Mouse (Mus musculus) MEL (cell line): ENCODE measurements around the gene Olfr520.

Experiments
- BHLHE40 ChIP-seq: IDR thresholded peaks from 2 replicates; pipeline ENCODE4 v1.6.1; 2012; ENCODE audit warnings: low read depth, mild to moderate bottlenecking, inconsistent platforms, low read length, improper control_type of control experiment, borderline replicate concordance
- CHD2 ChIP-seq: IDR thresholded peaks from 2 replicates; pipeline ENCODE4 v1.6.1; 2011; ENCODE audit warnings: low read length, improper control_type of control experiment
- CTCF ChIP-seq, 3 experiments: IDR thresholded peaks in 2 of 3; conservative IDR thresholded peaks in 1 of 3; 2 replicates each; pipeline ENCODE4 v1.5.1; 2011 to 2012; ENCODE audit warnings: low read length in 3 of 3, low read depth in 2 of 3, mild to moderate bottlenecking in 2 of 3, improper control_type of control experiment in 1 of 3, inconsistent platforms in 1 of 3, mixed read lengths in 1 of 3, moderate library complexity in 1 of 3; ENCODE audit not compliant: control insufficient read depth in 1 of 3, insufficient read depth in 1 of 3, poor library complexity in 1 of 3, severe bottlenecking in 1 of 3
- ELF1 ChIP-seq: IDR thresholded peaks from 2 replicates; pipeline ENCODE4 v1.6.1; 2014; ENCODE audit warnings: low read depth, mild to moderate bottlenecking, inconsistent platforms, low read length, improper control_type of control experiment, moderate library complexity
- EP300 ChIP-seq, 2 experiments: IDR thresholded peaks; 2 replicates each; pipeline ENCODE4 v1.6.1; 2011; ENCODE audit warnings: improper control_type of control experiment in 2 of 2, low read length in 2 of 2, low read depth in 1 of 2, mild to moderate bottlenecking in 1 of 2
- HCFC1 ChIP-seq: IDR thresholded peaks from 2 replicates; pipeline ENCODE4 v1.6.1; 2012; ENCODE audit warnings: low read depth, mild to moderate bottlenecking, inconsistent platforms, low read length, improper control_type of control experiment, moderate library complexity
- MAFK ChIP-seq: IDR thresholded peaks from 2 replicates; pipeline ENCODE4 v1.6.1; 2011; ENCODE audit warnings: low read depth, mild to moderate bottlenecking, low read length, improper control_type of control experiment, borderline replicate concordance
- RAD21 ChIP-seq: IDR thresholded peaks from 2 replicates; pipeline ENCODE4 v1.6.1; 2011; ENCODE audit warnings: mild to moderate bottlenecking, low read depth, low read length, improper control_type of control experiment
- SMC3 ChIP-seq: IDR thresholded peaks from 2 replicates; pipeline ENCODE4 v1.6.1; 2011; ENCODE audit warnings: low read depth, low read length, improper control_type of control experiment
- ZC3H11A ChIP-seq: IDR thresholded peaks from 2 replicates; pipeline ENCODE4 v1.6.1; 2012; ENCODE audit warnings: low read depth, mild to moderate bottlenecking, inconsistent platforms, low read length, improper control_type of control experiment
- ZMIZ1 ChIP-seq: IDR thresholded peaks from 2 replicates; pipeline ENCODE4 v1.6.1; 2012; ENCODE audit warnings: low read depth, mild to moderate bottlenecking, inconsistent platforms, low read length, improper control_type of control experiment, moderate library complexity
- ZNF384 ChIP-seq: IDR thresholded peaks from 2 replicates; pipeline ENCODE4 v1.6.1; 2012; ENCODE audit warnings: low read depth, mild to moderate bottlenecking, inconsistent platforms, low read length, improper control_type of control experiment

- TF ChIP-seq CTCF (IDR thresholded peaks at IDR 0.05 in 2 of 3, conservative IDR thresholded peaks at IDR 0.05 in 1 of 3; ENCODE audit: control insufficient read depth in 1 of 3, insufficient read depth in 1 of 3, low read depth in 2 of 3, low read length in 3 of 3, poor library complexity in 1 of 3, severe bottlenecking in 1 of 3) (no peak), ZNF384 (no peak), CHD2 (no peak), BHLHE40 (no peak), ELF1 (no peak), ZMIZ1 (no peak), HCFC1 (no peak), SMC3 (no peak), EP300 (IDR thresholded peaks at IDR 0.05; ENCODE audit: low read depth in 1 of 2, low read length in 2 of 2) (no peak), MAFK (no peak), ZC3H11A (no peak), RAD21 (no peak)
These were observed 34.5 kb upstream of the Olfr520 start for GRCm38 (mm10) chr7:99695471-99696057.
